Mouse (Mus musculus) stomach, postnatal 0 days (tissue): ENCODE results near the gene Pea15a.

ENCODE experiments used
- CTCF ChIP-seq: IDR thresholded peaks from 2 replicates; pipeline ENCODE4 v1.5.1; 2016; ENCODE audit warnings: antibody characterized with exemption, low read depth, mild to moderate bottlenecking, moderate library complexity
- EP300 ChIP-seq: optimal IDR thresholded peaks from 2 replicates; pipeline ENCODE3; 2016; ENCODE audit warnings: antibody characterized with exemption

GRCm38 (mm10) chr1:172197851-172198250 is 8.8 kb downstream of the Pea15a start:
- no peak for TF ChIP-seq CTCF
- no peak for TF ChIP-seq EP300
